Mouse (Mus musculus): ENCODE results near the gene Olfr697. TPM values are rescaled to one million over a fixed set of nuclear protein-coding genes. Genes with fewer than 3 reads are reported as not detected.
A peak's percentile ranks its signal among the peaks of the same experiment; 100 is the strongest.
"Not testable (repeated sequence)": the region's sequence is repeated elsewhere in the genome, so short reads cannot be mapped to it uniquely, and the experiment has no call there.

Olfr697 gene
- not detected for total RNA-seq (2021)

DNA sequence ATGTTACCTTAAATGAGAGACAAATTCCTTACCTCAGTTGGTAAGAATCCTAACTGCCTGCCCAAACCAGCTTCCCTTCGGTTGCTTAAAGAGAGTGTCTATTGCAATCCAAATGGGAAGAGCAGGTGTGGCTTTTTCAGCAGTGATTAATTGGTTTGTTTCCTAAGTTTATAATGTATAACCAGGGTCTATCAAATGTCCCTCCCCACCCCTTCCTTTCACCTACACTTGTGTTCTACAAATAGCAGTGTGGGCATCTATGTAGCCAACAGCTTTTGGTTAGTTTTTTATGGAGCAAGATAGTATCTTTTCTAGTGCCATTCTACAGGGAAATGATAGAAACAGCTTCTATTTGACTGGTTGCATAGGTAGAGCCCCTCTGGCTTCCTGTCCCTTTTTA, at the start of gene Olfr697:
Gene Olfr697 (minus strand): TSS at position 101 of the 400 bp plus-strand sequence.
- intact Hi-C loops (cut with DNase I) = no loop called here
- no peak for DNase-seq (ENCODE audit: low spot score in 2 of 2)

- DNase-seq (ENCODE audit: low spot score in 2 of 2) = peak in 1 of 2 experiments; percentile 4
- intact Hi-C loops (cut with DNase I) = no loop called here
Measured at GRCm38 (mm10) chr7:106788330-106788729, 46.1 kb upstream of the Olfr697 start.

GRCm38 (mm10) chr7:106761008-106761407, 18.8 kb upstream of the Olfr697 start:
- intact Hi-C loops (cut with DNase I); DNase-seq (ENCODE audit: low spot score in 2 of 2): not testable (repeated sequence)

DNA sequence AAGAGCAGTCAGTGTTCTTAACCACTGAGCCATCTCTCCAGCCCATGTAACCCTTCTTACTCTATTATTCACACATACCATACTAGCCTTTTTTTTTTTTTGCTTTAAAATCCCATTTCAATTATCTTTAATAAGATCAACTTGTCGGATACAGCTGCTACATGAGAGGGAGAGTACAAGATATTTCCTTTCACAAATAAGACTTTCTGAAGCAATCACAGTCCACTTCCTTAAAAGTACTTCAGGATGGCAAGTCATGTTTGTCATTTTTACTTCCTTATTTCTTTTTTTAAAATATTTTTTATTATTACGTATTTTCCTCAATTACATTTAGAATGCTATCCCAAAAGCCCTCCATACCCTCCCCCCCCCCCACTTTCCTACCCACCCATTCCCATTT, 16.6 kb upstream of the Olfr697 start:
- intact Hi-C loops (cut with DNase I) = no loop called here
- no peak for DNase-seq (ENCODE audit: low spot score in 2 of 2)

- intact Hi-C loops (cut with DNase I) = no loop called here
- no peak for DNase-seq (ENCODE audit: low spot score in 2 of 2)
Measured at GRCm38 (mm10) chr7:106755297-106755696, 13.1 kb upstream of the Olfr697 start, which contains the start of gene Olfr698. TSS of gene Olfr698 (minus strand) at chr7:106755397.

DNA sequence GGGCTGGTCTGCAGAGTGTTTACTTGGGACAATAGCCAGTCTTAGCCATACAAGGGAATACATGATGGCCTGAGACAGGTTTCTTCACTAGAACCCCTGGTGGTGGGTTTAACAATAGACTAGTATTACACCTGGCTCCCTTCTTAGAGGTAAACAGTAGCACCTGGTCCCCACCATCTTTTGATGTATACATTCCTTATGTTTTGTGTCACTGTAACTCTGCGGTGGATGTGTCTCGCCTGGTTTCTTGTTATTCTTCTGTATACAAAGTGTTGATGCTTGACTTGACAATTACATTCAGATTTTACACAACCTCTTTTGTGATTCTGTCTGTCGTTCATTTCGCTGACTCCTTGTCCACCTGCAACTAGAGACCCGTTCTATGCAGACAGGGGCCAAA, 3.6 kb upstream of the Olfr697 start:
- DNase-seq (ENCODE audit: low spot score in 2 of 2) = no peak
- intact Hi-C loops (cut with DNase I) = no loop called here

DNA sequence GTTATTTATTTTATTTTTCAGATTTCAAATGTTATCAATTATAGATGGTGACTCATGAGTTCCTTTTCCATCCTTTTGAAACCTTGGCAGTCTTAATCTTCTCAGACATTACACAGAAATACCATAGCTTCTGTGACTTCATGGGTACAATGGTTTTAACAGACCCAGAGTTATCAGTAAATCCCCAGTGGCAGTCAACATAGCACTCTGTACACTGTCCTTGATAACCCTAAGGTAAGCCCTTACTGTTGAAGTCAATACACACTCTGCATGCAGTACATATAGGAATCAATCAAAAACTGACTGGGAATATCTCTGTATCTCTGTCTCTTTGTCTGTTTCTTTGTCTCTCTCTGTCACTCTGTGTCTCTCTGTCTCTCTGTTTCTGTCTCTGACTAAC, 5.2 kb downstream of the Olfr697 start:
- DNase-seq (ENCODE audit: low spot score in 2 of 2) = no peak
- intact Hi-C loops (cut with DNase I) = no loop called here

DNA sequence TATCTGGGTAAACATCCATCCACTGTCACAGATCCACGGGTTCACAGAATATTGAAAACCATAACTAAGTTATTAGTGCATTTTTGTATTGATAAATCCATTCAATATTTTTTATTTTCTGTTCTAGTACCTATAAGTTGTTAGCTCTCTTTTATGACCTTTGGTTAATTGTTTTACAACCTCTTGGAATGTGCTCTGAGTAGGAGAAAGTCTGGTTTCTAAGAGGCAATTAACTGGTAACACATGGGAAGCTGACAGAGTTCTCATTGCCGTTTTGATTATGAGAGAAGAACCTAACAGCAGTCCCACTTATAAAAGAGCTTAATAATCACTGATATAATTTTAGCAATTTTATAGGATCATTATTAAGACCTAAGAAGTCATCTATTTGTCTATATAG, 8.5 kb downstream of the Olfr697 start:
- no peak for DNase-seq (ENCODE audit: low spot score in 2 of 2)
- intact Hi-C loops (cut with DNase I) = no loop called here

DNA sequence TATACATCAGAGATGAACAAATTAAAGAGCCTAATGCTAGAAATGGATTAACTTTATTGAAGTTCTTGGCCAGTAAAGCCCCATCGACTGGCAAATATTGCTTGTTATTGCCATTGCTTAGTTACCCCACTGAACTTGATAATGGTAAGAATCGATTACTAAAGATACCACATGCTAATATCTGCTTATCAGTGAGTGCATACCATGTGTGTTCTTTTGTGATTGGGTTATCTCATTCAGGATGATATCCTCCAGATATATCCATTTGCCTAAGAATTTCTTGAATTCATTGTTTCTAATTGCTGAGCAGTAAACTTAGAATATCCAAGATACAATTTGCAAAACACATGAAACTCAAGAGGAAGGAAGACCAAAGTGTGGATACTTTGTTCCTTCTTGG, 16.6 kb downstream of the Olfr697 start:
- DNase-seq (ENCODE audit: low spot score in 2 of 2); intact Hi-C loops (cut with DNase I): not testable (repeated sequence)

DNA sequence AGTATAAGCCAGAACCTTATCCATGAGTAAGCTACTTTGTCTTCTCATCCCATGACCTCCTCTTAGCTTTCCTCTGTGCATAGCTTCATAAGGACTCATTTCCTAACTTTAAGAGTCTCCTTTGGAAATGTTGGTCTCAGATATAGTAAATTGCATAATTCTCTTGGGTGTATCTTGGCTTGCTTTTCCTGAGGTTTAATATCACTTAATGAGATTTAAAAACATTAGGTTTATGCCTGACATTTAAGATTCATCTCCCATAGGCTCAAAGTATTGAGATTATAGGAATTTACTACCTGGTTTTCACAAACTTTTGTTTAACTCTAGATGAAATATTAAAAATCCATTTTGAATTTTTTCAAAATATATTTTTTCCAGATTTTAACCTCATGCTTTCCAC, 25.9 kb downstream of the Olfr697 start, which contains the start of gene Olfr695:
Gene Olfr695 (minus strand): TSS at position 101 of the 400 bp plus-strand sequence.
- DNase-seq (ENCODE audit: low spot score in 2 of 2) = no peak

GRCm38 (mm10) chr7:106711463-106711862, 30.8 kb downstream of the Olfr697 start:
- DNase-seq (ENCODE audit: low spot score in 2 of 2) = no peak
- intact Hi-C loops (cut with DNase I) = no loop called here

More for the DNA sequence above, 25.9 kb downstream of the Olfr697 start, which contains the start of gene Olfr695:
- intact Hi-C loops (cut with DNase I) = no loop called here

- DNase-seq (ENCODE audit: low spot score in 2 of 2); intact Hi-C loops (cut with DNase I): not testable (repeated sequence)
Measured at GRCm38 (mm10) chr7:106707705-106708104, 34.5 kb downstream of the Olfr697 start.

- intact Hi-C loops (cut with DNase I) = no loop called here
Measured at GRCm38 (mm10) chr7:106696891-106697290, 45.4 kb downstream of the Olfr697 start.

DNA sequence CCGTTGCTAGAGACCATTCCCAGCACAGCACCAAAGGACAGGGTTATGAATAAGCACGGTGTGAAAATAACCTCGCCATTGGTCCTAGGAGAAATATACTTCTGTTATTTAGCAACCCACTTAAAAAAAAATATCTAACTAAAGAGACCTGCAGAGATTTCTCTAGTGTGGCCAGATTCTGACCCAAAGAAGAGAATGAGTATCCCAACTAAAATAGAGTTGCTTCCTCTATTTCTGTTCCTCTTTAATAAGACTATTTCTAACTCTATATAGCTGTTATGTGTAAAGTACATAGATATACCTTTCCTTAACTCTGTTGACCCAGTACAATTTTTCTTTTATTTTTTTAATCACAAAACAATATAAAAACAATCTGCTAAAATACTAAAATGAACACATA, 49.3 kb downstream of the Olfr697 start:
- intact Hi-C loops (cut with DNase I) = no loop called here
- DNase-seq (ENCODE audit: low spot score in 2 of 2) = no peak

More at GRCm38 (mm10) chr7:106696891-106697290, 45.4 kb downstream of the Olfr697 start:
- DNase-seq (ENCODE audit: low spot score in 2 of 2) = no peak

- intact Hi-C loops (cut with DNase I) = no loop called here
- no peak for DNase-seq (ENCODE audit: low spot score in 2 of 2)
Measured at GRCm38 (mm10) chr7:106691714-106692113, 50.5 kb downstream of the Olfr697 start, which contains the start of gene Olfr694. TSS of gene Olfr694 (minus strand) at chr7:106691814.

Other genes starting within 250 kb of the Olfr697 start
- gene Olfr693, start 61.9 kb downstream of the Olfr697 start, total RNA-seq (2021) = not detected
- gene Olfr694, start 50.6 kb downstream of the Olfr697 start, total RNA-seq (2021) = not detected
- gene Olfr695, start 26.0 kb downstream of the Olfr697 start, total RNA-seq (2021) = not detected
- not detected for gene Olfr698, start 13.0 kb upstream of the Olfr697 start, total RNA-seq (2021)
- not detected for gene Olfr699, start 50.8 kb upstream of the Olfr697 start, total RNA-seq (2021)
- gene Olfr700, start 66.4 kb upstream of the Olfr697 start, total RNA-seq (2021) = not detected
- not detected for gene Olfr701, start 71.7 kb upstream of the Olfr697 start, total RNA-seq (2021)
- not detected for gene Olfr702, start 91.5 kb upstream of the Olfr697 start, total RNA-seq (2021)
- not detected for gene Olfr703, start 100.9 kb upstream of the Olfr697 start, total RNA-seq (2021)
- gene Olfr704, start 120.7 kb upstream of the Olfr697 start, total RNA-seq (2021) = not detected
- gene Olfr705, start 134.4 kb upstream of the Olfr697 start, total RNA-seq (2021) = not detected
- gene Olfr706, start 145.7 kb upstream of the Olfr697 start, total RNA-seq (2021) = not detected
- gene Olfr707, start 158.8 kb upstream of the Olfr697 start, total RNA-seq (2021) = not detected
- gene Olfr1532-ps1, start 165.6 kb upstream of the Olfr697 start, total RNA-seq (2021) = not detected
- gene Olfr709-ps1, start 189.8 kb upstream of the Olfr697 start, total RNA-seq (2021) = not detected
- gene Olfr710, start 205.9 kb upstream of the Olfr697 start, total RNA-seq (2021) = not detected
- not detected for gene Olfr6, start 221.5 kb upstream of the Olfr697 start, total RNA-seq (2021)
- not detected for gene Olfr711, start 233.0 kb upstream of the Olfr697 start, total RNA-seq (2021)

Data from left cerebral cortex, postnatal 25 days (tissue).